Mouse (Mus musculus) testis, adult 2 months (tissue): ENCODE data around the gene Gm21992. TPM values are rescaled to one million over a fixed set of nuclear protein-coding genes. Genes with fewer than 3 reads are reported as not detected.
"Not testable (repeated sequence)": the region's sequence is repeated elsewhere in the genome, so short reads cannot be mapped to it uniquely, and the experiment has no call there.

ENCODE experiments used
- H3K27ac ChIP-seq: fragments of 200-500 bp; 2 replicates; pipeline ENCODE4 v1.5.1; 2012; ENCODE audit warnings: low read depth, low read length; ENCODE audit not compliant: control insufficient read depth, insufficient read depth
- H3K27me3 ChIP-seq: fragments of 200-500 bp; 2 replicates; pipeline ENCODE4 v1.6.1; 2012; ENCODE audit warnings: mild to moderate bottlenecking, low read length, moderate library complexity; ENCODE audit not compliant: control insufficient read depth, insufficient read depth
- H3K36me3 ChIP-seq: fragments of 200-500 bp; 2 replicates; pipeline ENCODE4 v1.6.1; 2012; ENCODE audit warnings: mild to moderate bottlenecking, low read length; ENCODE audit not compliant: control insufficient read depth, insufficient read depth
- H3K4me1 ChIP-seq: fragments of 200-500 bp; 2 replicates; pipeline ENCODE4 v1.6.1; 2012; ENCODE audit warnings: low read length; ENCODE audit not compliant: control insufficient read depth, insufficient read depth
- H3K4me3 ChIP-seq: fragments of 200-500 bp; 2 replicates; pipeline ENCODE4 v1.5.1; 2012; ENCODE audit warnings: low read depth, mild to moderate bottlenecking, low read length, moderate library complexity, mixed read lengths; ENCODE audit not compliant: control insufficient read depth
- CTCF ChIP-seq: fragments of 200-500 bp; IDR thresholded peaks from 2 replicates; pipeline ENCODE4 v1.5.1; 2012; ENCODE audit warnings: low read depth, mild to moderate bottlenecking, inconsistent platforms, low read length, moderate library complexity; ENCODE audit not compliant: control insufficient read depth, insufficient read depth, insufficient replicate concordance
- POLR2A ChIP-seq: fragments of 200-500 bp; IDR thresholded peaks from 2 replicates; pipeline ENCODE4 v1.6.1; 2012; ENCODE audit warnings: low read depth, mild to moderate bottlenecking, inconsistent platforms, low read length, moderate library complexity; ENCODE audit not compliant: control insufficient read depth
- polyA plus RNA-seq: library from polyadenylated mRNA; depleted of rRNA; stranded (reverse); fragments of >200 nt; gene quantifications from 2 replicates; pipeline ENCODE4 v1.2.3, GENCODE M21; 2012

The Gm21992 gene
- polyA plus RNA-seq, 1 experiment: 9.4 TPM

DNA sequence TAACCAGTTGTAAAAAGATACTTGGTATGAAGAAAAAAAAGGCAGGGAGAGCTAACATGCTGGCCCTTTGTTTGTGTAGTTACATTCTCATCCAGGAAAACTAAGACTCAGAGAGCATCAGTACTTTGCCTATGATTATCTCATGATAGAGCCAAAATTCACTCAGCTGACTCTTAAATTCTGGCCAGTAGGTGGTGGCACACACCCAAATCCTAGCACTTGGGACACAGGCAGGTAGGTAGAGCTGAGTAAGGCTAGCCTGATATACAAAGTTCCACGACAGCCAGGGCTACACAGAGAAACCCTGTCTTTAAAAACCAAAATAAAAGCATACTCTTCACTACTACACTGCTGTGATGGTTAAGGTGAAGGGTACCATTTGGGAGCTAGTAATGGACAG lies 48.5 kb downstream of the Gm21992 start:
- Histone ChIP-seq H3K4me1 (no peaks in the 10 kb centered on the region), H3K4me3 (no peak overlapping the region), H3K27me3 (no peaks in the 10 kb centered on the region), H3K27ac (no peak overlapping the region), H3K36me3 (peaks cover 3% of the 10 kb centered on the region)
- TF ChIP-seq POLR2A: no peak
- no peak for TF ChIP-seq CTCF

DNA sequence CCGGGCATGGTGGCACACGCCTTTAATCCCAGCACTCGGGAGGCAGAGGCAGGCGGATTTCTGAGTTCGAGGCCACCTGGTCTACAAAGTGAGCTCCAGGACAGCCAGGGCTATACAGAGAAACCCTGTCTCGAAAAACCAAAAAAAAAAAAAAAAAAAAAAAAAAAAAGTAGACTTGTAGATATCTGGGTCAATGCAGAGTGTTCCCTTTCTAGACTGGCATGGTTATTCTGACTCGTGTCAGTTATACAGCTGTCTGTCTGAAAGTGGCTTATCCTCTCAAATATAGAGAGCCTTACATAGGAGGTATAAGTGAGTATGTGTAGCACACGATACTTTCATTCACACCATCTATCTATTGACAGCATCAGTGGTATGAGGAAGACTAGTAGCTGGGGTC lies 50.9 kb downstream of the Gm21992 start:
- H3K4me3 ChIP-seq, H3K36me3 ChIP-seq, H3K27me3 ChIP-seq, H3K27ac ChIP-seq, H3K4me1 ChIP-seq: not testable (repeated sequence)

- H3K27me3 ChIP-seq: no peaks in the 10 kb centered on the region
- no peak for TF ChIP-seq POLR2A
- no peak for TF ChIP-seq CTCF
- peak overlapping the region; percentile 92 for H3K4me3 ChIP-seq
- peak overlapping the region; percentile 96 for H3K27ac ChIP-seq
- no peaks in the 10 kb centered on the region; the same call in 1 of the 2 replicates for H3K4me1 ChIP-seq
- H3K36me3 ChIP-seq: peaks cover 5% of the 10 kb centered on the region
Measured at GRCm38 (mm10) chr19:4756921-4757320, 54.5 kb downstream of the Gm21992 start.

- peaks cover 5% of the 10 kb centered on the region for H3K36me3 ChIP-seq
- H3K4me3 ChIP-seq: peak within 1 kb of the TSS; percentile 92
- TF ChIP-seq POLR2A (peak; percentile 95), CTCF (no peak)
- no peaks in the 10 kb centered on the region for H3K27me3 ChIP-seq
- H3K4me1 ChIP-seq: no peaks in the 10 kb centered on the region; the same call in 1 of the 2 replicates
- H3K27ac ChIP-seq: peak within 1 kb of the TSS; percentile 96
Measured at GRCm38 (mm10) chr19:4756193-4756911, 55.1 kb downstream of the Gm21992 start, which contains the start of gene Rbm4b. TSS of gene Rbm4b (plus strand) at chr19:4756497.

DNA sequence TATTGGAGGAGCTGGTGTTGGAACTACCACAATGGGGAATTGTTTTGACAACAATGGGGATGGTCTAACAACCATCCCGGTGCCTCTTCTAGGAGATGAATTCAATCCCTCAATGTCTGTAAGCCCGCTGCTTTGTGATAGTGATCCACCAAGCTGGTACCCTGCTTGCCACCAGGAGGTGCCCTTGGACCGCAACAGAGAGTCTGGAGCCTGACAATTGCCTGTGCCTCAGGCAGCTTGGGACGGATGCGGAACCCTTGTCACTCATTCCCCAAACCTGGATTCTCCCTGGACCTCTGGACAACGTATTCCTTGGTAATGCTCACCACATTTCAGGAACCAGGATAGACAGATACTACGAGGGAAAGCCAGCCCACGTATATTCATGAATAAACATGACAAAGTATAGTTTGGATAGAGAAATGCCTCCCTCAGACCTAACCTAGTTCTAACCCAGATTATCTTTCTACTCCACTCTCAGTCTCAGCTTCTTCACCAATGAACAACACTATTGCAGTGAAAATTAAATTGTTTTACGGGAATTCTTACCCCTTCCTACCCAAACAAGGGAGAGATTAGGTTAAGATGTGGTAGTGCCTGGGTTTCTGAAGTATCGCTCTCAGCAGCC lies 55.7 kb downstream of the Gm21992 start:
- Histone ChIP-seq H3K36me3 (peaks cover 5% of the 10 kb centered on the region), H3K27ac (peak overlapping the region; percentile 89), H3K4me3 (peak overlapping the region; percentile 92), H3K4me1 (no peaks in the 10 kb centered on the region; the same call in 1 of the 2 replicates), H3K27me3 (no peaks in the 10 kb centered on the region)
- peak; percentile 84; the same call in 1 of the 2 replicates for TF ChIP-seq CTCF
- TF ChIP-seq POLR2A: peak; percentile 40; the same call in 1 of the 2 replicates

GRCm38 (mm10) chr19:4749975-4750374 lies 61.4 kb downstream of the Gm21992 start:
- no peaks in the 10 kb centered on the region for H3K4me1 ChIP-seq
- no peaks in the 10 kb centered on the region for H3K27me3 ChIP-seq
- TF ChIP-seq POLR2A: no peak
- TF ChIP-seq CTCF: no peak
- H3K4me3 ChIP-seq: no peak overlapping the region
- H3K36me3 ChIP-seq: no peaks in the 10 kb centered on the region
- no peak overlapping the region for H3K27ac ChIP-seq

DNA sequence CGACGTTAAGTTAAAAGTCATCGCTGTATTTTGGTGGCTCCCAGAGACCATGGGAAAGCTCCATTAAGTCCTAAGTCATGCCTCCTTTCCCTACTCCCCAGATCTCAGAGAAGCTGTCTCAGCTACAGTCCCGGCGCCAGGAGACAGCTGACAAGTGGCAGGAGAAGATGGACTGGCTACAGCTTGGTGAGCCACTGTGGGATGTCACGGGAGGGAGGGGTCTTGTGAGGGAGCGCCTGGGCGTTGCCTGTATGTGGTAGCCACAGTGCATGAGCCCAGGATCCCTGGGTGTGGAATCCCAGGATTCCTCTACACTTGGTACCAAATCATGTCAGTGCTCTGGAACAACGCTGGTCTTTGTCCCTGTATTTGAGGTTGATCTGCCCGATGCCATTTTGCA lies 62.9 kb downstream of the Gm21992 start:
- TF ChIP-seq POLR2A: no peak
- TF ChIP-seq CTCF: no peak
- Histone ChIP-seq H3K27me3 (no peaks in the 10 kb centered on the region), H3K27ac (no peak overlapping the region), H3K4me1 (no peaks in the 10 kb centered on the region), H3K36me3 (no peaks in the 10 kb centered on the region), H3K4me3 (no peak overlapping the region)
